Mouse (Mus musculus) lung, postnatal 10 days (tissue): ENCODE results near the gene Rbpjl.

Experiments
- DNase-seq: peaks from one replicate; pipeline ENCODE4 v3.0.0; 2021

Gene Rbpjl

DNA sequence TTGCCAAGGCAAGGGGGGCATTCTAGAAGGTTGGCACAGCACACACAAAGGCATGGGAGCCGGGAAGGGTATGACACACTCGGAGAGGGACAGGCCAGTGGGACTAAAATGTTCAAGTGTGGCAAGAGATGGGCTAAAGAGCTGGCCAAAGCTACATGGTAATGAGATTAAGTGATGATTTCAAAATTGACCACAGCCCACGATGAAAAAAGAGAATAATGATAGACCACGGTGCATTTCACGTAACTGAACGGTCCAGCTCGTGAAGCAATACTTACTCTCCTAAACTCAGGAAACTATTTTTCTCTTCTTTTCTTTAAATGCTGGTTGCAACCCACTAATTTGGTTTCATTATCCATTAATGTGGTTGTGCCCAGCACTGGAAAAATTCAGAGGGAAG, 6.9 kb upstream of the Rbpjl start:
- DNase-seq = no peak

DNA sequence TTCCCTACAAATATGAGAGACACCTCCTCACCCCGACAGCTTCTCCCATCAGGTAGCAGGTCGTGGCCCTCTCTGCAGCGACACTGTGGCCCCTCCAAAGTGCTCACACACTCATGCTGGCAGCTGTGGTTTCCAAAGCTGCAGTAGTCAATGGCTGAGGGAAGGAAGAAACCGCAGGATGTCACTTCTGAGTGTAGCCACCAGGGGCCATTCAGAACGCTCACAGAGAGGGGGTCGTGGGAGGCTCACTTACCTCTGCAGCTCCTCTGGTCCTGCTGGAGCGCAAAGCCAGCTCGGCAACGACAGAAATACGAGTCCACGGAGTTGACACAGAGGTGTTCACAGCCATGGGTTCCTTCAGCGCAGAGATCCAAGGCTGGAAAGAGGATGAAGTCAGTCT, 6.0 kb upstream of the Rbpjl start:
- no peak for DNase-seq

DNA sequence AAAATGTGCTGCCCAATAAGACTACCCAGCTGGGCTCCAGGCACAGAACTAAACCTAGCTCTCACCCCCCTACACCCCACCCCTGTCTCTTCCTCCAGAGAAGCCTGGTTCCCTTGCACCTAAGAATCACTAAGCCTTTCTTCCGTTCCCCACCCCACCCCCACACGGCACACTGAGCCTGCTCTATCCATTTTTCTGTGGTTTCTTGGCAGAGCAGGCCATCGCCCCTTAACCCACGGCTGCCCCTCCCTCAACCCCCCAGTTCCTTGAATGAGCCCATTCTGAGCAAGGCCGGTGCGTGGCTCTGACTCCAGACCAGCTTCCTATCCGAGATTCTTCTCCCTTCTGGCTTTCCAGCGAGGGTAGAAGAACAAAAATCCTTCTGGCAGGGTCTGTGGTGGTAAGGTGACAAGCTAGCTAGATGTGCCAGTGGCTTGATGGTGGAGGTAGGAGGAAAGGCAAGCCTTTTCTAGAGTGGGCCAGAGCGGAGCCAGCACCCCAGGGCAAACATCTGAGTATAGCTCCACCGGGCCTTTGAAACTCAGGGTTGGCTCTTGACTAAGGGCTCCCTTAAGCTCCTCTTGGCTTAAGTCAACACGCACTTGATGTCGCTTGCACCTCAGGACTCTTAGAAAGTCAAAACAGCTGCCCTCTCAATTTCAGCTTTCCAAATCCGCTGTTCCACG, 598 bp downstream of the Rbpjl start:
- peak; percentile 64 for DNase-seq

DNA sequence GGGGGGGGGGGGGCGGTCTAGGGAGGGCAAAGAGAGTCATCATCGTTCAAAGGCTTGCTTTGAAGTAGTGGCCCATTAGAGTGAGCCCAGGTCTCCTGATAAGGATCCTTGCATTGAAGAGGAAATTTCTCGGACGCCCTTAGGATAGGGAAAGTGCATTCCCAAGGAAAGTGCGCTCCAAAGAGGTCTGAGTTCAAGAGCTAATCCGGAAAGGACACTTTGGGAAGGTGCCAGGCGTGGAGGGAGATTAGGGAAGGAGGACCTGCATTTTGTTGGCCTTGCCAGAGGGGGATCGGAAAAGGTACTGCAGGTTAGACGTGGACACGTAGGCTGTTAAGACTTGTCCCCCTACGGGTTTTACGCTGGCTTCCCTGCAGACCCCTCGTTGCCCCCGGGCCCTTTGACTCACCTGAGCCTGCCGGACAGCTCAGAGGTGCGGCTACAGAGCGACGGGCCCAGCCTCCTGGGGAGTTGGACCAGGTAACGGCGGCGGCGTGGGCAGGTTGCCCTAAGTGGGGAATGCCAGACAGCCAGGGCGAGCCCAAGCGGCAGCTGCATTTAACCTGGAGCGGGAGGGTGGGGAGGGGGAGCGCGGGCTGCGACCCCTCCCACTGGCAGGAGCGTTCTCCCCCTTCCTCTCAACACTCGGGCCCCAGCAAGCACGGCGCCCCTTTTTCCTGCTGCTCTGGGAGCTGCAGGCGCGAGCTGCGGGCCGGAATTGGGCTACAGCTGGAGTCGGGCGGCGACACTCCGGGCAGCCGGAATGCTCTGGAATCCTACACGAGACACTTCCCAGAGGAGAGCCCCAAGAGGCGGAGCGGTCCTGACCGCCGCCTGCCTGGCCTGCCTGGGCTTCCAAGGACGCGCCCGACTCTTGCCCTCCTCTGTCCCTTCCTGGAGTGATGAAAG, 1.4 kb downstream of the Rbpjl start:
- DNase-seq = peak; percentile 86

DNA sequence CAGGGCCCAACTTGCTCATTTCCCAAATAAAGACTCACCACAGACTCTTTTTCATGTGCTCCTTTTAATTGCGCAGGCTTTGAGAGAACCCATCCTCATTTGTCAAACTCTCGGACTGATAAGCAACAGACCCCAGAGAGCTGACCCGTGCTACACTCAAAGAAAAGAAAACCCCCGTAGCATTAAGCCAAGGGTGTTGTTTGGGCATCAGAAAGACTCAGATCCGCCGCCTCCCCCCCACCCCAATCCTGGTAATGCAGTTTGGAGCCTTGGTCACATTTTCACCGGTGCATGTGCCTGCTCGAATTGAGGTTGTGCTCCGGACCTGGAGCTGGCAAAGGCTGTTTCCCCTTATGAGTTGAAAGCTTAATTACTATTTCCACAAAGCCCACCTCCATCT, 2.1 kb downstream of the Rbpjl start, which contains the start of gene Matn4:
TSS of gene Matn4 (minus strand) at position 101 of the 400 bp plus-strand sequence.
- DNase-seq = no peak

DNA sequence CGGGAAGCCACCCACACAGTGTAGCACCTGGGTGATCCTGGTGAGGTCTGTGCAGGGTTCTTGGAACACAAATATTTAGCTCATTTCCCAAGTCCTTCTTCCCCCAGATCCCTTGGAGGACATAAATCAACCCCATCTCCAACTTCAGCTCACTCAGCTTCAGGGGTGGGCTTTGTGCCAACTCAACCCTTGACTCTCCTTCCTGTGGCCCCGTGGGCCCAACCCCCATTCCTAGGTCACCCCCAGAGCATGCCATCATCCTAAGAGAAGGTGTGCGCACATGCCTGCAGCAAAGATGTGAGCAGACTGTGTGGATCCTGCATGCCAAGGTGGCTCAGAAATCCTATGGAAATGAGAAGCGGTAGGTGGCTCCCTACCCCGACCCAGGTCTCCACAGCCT, 2.6 kb downstream of the Rbpjl start:
- peak; percentile 47 for DNase-seq

DNA sequence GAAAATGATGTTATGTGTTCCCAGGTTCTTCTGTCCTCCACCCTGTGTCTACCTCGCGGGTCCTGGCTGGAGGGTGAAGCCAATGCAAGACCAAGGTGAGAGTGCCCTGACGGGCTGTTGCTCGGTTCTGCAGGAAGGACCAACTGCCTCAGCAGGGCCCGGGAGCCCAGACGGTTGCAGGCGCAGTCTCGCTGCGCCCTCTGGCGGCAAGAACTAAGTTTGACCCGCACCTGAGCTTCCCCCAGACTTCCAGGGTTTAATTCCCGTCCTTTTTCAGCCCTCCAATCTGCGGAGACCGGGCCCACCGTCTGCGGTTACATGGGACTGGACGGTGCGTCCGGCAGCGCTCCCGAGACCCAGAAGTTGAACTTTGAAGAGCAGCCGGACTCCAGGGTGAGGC, 4.8 kb downstream of the Rbpjl start:
- peak; percentile 81 for DNase-seq

DNA sequence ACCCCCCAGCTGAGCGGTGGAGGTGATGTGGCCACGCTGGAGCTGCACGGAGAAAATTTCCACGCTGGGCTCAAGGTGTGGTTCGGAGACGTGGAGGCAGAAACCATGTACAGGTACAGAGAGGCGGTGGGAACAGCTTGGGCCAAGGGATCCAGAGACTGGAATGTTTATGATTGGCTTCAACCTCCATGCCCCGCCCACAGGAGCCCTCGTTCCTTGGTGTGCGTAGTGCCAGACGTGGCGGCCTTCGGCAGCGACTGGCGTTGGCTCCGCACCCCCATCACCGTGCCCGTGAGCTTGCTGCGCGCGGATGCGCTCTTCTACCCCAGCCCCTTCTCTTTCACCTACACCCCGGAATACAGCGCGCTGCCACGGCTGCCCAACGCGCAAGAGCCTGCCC, 11.2 kb downstream of the Rbpjl start:
- DNase-seq = no peak

DNA sequence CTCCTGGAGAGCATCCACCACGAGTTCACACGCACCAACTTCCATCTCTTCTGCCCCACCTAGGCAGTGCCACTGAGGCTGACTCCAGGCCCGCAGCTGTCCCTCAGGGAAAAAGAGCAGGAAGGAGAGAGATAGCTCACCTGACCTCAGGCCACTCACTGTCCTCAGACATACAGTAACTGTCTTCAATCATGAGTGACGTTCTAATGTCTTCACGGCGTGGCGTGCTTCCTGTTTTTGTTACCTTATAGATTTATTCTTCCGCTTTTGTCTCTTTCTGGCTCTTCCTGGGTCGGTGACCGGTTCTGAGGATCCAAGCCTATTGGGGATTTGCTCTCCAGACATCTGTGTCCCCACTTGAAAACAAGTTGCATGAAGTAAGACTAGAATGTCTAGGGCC, 11.6 kb downstream of the Rbpjl start:
- DNase-seq = no peak

DNA sequence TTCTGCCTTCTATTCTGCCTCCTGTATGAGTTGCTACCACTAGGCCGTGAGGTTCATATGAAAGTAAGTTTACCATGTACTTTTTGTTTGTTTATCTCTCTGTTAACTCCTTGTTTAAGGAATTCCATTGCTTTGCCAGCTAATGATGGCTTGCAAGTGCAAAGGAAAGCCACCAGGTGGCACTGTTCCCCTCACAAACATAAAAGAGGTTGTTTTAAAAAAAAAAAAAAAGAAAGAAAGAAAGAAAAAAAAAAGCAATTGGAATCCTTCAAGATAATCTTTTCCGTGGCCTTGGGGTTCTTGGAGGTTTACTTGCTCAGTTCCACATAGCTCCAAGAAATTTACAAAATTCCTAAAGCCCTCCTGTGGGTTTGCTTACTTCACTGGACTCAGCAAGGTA, 14.3 kb downstream of the Rbpjl start:
- peak; percentile 62 for DNase-seq

DNA sequence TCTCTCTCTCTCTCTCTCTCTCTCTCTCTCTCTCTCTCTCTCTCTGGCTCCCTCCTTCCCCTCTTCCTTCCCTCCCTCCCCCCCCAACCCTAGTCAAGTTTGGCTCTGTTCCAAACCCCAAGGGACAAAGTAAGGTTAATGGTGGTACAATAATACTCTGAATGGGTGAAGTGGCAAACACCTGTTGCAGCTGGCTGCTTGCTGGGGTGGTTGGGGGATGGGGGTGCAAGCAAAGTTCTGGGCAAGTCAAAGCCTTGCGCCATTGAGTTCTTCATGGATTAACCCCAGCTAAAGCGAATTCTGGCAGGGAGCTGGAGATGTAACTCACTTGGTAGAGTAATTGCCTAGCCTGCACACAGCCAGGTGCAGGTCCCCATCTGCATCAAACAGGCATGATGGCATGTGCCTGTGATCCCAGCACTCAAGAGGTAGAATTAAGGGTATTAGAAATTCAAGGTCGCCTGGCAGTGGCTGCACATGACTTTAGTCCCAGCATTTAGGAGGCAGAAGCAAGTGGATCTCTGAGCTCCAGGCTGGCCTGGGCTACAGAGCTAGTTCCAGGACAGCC, 15.5 kb downstream of the Rbpjl start:
- no peak for DNase-seq

DNA sequence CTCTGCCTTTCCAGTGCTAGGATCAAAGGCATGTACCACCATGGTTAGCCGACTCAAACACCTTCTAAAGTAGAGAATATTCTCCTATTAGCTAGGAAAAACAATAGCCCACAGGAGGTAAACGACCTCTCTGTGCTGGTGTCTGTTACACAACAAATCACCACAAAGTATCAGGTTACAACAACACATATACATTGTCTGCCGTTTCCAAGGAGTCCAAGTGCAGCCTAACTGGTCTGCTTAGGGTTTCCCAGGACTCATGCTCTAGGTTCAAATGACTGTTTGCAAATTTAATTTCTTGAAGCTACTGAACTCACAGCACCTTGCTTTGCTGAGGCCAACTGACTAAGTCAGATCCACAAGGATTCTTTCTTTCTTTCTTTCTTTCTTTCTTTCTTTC, 16.5 kb downstream of the Rbpjl start:
- no peak for DNase-seq

DNA sequence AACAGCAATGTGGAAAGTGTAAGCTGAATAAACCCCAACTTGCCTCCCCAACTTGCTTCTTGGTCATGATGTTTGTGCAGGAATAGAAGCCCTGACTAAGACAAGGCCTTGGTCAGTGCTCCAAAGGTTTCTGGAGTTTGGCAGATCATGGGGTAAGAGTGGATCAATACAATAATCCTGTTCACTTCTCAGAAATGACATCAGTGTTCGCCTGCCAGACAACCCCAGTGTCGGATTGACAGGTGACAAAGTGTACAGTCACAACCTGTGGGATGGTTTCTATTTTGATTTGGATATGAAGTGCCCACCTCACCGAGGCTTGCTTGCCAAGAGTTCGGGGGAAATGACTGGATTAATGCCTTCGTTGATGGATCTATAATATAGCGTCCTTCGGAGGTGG, 18.4 kb downstream of the Rbpjl start:
- DNase-seq = no peak

DNA sequence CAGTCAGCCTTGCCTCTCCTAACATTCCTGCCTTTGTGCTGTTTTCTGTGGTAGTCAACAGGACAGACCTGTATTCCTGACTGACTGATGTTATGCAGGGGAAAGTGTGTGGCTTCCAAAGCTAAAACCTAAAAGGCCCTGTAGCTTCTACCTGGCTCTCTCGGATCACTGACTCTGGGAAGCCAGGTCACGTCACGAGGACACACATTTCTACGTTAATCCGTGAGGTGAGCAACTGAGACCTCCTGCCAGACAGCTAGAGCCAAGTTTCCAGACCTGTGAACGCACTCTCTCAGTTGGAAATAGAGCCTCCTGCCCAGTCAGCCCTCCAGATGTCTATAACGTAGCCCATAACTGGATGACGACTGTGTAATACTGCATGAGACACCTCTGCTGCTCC, 19.0 kb downstream of the Rbpjl start:
- DNase-seq = no peak

DNA sequence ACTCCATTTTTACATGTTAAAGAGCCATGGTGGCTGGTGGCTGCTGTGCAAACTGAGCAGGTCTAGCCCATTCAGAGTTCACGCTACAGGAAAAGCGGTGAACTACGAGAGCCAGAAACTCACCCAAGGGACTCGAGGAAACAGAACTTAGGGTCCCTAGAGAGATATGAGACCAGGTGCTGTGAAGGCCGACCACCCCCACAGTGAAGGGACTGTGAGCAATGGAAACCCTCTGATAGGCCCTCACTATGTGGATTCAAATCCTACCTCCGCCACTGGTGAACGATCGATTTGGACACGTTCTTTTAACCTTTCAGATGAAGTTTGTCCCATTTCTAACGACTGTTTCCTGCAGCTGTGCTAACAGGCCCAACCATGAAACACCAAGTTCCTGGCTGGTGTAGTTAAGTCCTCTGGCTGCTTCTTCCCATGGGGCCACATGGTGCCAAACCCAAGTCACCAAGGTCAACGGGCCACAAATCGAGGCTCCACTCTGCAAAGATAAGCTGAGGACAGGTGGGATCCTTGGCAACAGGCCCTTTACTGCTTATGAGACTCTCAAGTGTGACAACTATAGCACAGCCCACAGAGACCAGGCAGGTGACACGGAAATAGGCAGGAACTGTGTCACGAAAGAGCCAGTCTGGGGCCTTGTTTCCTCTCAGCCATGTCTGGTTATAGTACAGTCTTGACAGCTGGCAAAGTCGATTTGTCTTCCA, 19.9 kb downstream of the Rbpjl start:
- DNase-seq = no peak

DNA sequence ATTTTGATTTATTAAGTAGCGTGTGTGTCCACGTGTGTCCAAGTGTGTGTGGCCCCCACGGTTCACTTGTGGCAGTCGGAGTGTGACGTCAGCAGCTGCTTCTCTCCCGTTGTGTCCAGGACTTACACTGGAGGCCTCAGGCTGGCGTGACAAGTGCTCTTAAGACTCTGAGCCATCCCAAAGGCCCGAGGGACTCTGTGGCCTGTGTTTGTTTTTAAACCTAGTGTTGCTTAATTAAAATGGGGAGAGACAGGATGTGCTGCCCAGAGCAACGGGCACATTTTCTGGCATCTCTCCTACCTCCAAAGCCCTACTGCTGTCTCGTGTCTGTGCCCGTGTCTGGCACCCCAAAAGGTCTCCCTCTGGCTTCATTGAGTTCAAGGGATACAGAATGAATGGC, 20.5 kb downstream of the Rbpjl start:
- no peak for DNase-seq

DNA sequence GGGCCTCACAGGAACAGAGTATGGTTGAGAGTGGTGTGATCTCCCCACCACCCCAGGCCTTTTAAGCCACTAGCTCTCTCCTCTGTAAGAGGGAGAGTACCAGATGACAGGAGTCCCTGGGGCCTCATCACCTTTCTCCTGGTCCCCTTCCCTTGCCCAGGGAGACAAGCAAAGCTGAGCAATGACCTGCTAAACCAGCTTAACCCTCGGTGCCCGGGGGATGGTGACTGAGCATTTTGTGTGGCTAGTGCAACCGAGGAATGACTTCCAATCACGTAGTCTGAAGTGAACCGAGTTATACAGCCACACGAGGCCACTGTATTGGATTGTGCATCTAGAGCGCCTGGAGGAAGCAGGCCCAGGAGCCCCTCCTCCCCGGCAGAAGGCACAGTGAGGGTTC, 21.5 kb downstream of the Rbpjl start:
- DNase-seq = no peak

DNA sequence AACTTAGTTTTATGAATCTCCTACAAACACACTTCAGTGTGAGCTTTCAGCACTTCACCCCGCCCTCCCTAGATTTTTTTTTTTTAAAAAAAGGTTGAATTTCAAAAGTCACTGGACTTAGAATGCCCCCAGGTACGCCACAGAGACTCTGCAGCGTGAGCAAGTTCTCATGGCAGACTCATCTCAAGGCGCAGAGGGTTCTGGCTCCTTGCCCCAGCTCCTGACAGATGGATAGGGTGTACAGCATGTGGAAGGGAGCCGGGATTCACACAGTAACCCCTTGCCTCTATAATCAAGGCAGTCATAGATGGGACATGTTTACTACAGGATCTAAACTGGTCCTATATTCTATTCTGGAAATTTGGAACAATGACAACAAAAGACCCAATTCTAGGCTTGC, 22.5 kb downstream of the Rbpjl start:
- no peak for DNase-seq

DNA sequence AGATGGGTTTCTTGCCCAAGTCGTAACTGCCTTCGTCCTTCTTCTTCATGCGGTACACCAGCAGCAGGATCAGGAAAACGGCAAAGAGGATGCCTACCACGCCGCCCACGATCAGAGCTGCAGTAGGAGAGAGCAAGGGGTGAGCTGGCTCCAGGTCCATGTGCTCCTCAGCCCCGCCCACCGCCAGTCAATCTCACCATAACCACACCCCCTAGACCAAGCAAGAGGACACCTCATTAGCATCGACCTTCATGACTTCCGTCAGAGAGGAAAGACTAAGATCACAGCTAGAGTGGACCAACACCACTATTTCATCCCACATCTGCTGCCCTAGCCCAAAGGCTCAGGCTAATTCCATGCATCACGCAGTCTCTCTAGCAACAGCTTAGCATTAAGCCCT, 23.2 kb downstream of the Rbpjl start:
- no peak for DNase-seq

DNA sequence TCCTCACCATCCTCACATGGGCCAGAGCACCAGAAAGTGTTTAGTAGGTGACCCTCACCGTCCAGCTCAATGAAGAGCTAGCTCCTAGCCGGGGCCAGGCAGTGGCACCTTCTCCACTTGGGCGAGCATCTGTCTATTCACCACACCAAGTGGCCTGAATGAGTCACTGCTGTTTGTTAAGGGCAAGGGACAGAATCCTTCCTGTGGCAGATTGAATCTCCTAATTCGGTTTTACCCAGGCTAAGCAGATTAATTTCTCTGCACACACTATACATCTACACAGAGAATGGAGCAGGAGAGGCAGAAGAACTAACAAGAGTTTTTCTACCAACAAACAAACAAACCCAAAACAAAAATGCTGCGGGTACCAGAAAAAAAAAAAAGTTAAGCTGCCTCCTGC, 24.0 kb downstream of the Rbpjl start:
- DNase-seq = no peak

DNA sequence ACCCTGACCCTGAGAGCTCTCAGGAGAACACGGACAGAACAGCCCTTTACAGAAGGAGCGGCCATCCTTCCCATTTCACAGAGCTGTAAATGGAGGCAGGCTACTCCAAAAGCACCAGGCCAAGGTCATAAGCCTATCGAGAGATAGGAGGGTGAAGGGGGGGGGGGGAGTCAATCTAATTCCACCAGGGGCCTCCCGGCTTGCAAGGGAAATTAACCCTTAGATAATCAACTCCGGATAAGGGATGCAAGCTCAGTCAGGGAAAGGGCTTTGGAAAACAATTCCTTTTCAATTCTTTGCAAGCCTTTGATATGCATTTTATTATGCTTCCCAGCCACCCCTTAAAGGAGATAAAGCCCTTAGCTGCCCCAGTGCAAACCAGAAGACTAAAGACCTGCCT, 25.5 kb downstream of the Rbpjl start:
- no peak for DNase-seq

DNA sequence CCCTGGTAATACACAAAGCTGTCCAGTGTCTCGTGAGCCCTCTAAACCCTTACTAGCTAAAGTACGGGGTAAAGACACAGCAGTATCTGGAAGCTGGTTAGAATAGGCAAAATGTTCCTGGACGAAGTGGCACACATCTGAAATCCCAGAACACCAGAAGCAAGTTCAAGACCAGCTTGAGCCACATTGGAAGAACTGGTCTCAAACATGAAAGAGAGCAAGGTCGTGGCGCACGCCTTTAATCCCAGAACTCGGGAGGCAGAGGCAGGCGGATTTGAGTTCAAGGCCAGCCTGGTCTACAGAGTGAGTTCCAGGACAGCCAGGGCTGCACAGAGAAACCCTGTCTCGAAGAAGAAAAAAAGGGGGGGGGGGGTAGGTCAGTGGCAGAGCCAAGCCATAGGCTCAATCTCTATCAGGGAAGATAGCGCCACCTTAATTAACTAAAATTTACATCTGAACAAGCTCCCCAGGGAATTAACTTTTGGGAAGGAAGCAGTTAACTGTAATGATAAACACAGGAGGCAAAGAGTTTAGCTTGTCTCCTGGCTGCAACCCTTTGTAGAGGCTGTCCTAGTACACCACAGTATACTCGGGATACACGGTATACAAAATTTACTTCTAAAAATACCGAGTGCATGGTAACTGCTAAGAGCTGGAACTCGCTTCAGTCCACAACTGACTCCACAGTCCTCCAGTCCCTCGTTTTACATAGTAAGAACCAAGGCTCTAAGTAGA, 27.1 kb downstream of the Rbpjl start:
- DNase-seq = no peak

DNA sequence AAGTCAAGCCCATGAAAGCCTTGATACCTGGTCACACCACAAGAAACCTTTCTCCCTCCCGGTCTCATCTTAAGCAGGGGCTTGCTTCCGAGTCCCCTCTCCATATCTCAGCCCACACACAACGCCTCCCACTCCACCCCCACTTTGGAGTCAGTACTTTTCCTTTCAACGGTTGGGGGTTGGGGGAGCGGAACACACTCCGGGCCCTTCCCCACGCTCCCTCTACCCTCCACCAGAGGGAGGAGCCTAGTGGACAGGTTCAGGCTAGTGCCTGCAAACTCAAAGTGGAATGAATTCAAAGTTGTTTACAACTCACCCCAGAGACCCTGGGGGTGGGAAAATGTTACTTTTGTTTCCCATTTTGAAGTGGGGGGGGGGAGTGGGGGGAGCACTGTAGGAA, 27.8 kb downstream of the Rbpjl start:
- DNase-seq = peak; percentile 63
